Mouse (Mus musculus): ENCODE results near the gene Pnpla1.
"Not testable (repeated sequence)": the region's sequence is repeated elsewhere in the genome, so short reads cannot be mapped to it uniquely, and the experiment has no call there.

Gene Pnpla1

DNA sequence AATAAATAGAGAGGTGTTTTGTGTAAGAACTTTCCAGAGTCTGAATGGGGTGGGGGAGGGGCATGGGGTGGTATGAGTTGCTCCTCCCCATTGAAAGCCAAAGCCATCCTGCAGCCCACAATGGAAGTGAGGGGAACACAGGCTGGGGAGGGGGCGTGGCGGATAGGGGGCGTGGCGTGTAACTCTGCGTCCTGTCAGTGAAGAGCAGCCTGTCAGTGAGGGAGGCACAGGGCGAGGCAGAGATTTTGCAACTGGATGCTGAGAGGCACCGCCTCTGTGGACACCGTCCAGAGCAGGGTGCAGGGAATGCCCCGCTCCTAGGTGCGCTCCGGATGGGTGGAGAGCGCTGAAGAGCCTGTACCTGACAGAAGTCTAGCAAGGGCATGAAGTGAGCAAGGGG is at the start of gene Pnpla1:
Gene Pnpla1, plus strand, starts transcription at position 207 of the 400 bp plus-strand sequence.
- in situ Hi-C loops (cut with MboI) = no loop called here

DNA sequence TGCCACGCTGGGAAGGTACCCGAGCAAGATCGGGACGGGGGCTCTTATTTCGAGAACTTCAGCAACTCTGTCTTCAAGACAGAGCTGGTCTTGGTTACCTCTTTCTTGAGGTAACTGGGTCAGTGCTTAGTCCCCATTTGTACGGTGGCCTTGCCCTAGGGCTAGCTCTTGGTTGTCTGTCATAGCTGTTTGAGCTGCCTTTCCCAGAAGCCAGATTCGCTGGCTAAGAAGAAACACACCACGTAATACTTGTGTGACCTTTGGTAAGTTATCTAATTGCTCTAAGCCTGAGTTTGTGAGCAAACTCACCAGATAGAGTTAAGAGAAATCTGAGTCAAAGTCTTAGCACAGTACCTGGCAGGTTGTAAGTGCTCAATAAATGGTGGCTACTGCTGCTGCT is 49.5 kb upstream of the Pnpla1 start:
- in situ Hi-C loops (cut with MboI) = no loop called here

DNA sequence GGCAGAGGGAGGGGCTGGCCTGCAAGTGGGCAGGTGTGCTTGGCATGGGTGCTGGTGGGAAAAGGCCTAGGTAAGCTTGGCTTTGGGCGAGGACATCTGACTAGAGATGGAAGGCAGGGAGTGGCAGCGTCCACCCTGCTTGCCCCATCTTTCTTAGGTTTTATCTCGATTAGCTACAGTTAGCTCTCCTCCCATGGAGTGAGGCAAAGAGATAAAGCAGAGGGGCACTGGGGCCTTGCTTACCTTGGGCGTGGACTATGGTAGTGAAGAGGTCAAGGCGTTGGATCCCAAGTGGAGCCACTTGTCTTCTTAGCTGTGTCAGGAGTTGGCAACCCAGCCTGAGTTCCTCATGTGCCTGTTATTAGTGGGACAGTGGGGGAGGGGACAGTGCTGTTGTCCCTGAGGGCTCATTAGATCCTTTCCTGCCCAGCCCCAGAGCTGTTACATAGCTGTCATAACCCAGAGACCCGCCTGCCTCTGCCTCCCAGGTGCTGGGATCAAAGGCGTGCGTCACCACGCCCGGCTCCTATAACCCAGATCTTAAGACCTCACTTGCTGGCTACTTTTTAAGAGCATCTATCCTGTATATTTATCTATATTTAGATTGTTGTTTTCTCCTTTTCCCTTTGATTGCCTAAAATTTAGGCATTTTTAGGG is 48.9 kb upstream of the Pnpla1 start:
- in situ Hi-C loops (cut with MboI) = no loop called here

- in situ Hi-C loops (cut with MboI) = no loop called here
Observed at GRCm38 (mm10) chr17:28812345-28812744, 45.9 kb upstream of the Pnpla1 start.

DNA sequence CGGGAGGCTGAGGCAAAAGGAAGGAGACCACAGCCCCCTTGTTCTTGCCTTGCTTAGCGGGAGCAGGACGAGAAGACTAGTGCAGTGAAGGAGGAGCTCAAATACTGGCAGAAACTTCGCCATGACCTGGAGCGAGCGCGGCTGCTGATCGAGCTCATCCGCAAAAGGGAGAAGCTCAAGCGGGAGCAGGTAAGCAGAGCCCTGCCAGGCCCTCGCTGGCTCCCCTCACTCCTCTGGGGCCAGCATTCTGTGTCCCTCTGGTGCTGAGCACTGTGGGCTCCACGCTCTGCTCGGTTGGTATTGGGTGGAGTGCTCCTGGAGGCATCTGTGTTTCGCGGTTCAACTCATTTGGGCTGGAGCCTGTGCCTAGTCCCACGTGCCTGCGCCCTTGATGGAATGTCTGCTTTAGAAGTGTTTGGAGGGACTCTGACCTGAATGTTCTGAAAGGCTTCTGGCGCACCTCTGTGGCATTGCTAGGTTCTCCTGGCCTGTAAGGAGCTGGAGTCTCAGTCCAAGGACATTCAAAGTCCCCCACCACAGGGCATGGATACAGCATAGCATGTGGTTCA is 43.6 kb upstream of the Pnpla1 start:
- in situ Hi-C loops (cut with MboI) = no loop called here

GRCm38 (mm10) chr17:28815384-28816004 is 42.7 kb upstream of the Pnpla1 start:
- in situ Hi-C loops (cut with MboI) = no loop called here

DNA sequence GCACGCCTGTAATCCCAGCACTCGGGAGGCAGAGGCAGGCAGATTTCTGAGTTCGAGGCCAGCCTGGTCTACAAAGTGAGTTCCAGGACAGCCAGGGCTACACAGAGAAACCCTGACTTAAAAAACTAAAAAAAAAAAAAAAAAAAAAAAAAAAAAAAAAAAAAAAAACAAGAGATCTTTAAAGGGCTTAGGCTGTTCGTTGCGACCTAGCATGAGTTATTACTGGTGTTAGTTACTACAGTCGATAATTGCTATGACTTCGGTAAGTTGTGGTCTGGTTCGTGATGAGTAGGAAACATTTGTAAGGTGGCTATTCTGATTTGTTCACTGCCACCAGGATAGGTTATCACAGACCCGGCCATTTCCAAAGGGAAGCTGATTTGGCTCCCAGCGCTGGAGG is 41.9 kb upstream of the Pnpla1 start:
- in situ Hi-C loops (cut with MboI) = not testable (repeated sequence)

DNA sequence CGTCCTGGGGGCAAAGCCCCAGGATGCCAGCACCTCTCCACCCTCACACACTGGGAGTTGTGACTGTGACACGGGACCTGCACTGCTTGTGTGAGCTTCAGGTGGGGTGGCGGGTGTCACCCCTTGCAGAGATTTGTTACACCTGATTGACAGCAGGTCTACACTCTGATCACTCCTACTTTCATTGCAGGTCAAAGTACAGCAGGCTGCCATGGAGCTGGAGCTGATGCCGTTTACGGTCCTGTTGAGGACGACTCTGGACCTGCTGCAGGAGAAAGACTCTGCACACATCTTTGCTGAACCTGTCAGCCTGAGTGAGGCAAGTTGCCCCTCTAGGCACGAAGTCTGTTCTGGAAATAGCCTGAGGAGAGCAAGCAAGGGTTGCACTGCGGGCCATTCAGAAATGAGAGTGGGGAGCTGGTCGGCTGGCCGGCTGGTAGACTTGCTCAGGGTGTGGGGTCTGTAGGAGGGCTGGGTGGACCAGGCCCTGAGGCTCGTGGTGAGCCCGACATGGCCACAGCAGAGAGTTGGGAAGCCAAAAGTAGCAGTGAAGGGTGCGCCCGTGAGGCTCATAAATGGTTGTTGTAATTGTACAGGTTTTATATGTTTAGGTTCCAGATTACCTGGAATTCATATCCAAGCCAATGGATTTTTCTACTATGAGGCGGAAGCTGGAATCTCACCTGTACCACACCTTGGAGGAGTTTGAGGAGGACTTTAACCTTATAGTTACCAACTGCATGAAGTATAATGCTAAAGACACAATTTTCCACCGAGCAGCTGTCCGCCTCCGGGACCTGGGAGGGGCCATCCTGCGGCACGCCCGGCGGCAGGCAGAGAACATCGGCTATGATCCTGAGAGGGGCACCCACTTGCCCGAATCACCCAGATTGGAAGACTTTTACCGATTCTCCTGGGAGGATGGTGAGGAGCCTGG is 41.1 kb upstream of the Pnpla1 start:
- in situ Hi-C loops (cut with MboI) = no loop called here

DNA sequence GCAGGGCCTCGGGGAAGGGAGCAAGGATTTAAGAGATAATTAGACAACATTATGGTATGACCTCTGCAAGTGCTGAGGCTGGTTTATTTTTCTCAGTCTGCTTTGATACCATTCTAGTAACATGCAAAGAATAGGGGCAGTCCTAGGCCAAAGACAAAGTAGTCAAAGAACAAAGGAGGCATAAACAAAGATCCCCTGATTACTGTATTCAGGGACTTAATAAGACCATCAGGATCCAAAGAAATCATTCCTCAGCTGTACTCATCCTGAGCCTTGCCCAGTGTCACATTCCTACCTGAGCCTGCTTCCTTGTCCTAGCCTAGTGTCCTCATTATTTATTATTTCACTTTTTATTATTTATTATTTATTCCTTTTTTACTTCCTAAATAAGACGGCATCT is 38.0 kb upstream of the Pnpla1 start:
- in situ Hi-C loops (cut with MboI) = no loop called here

- in situ Hi-C loops (cut with MboI) = no loop called here
Observed at GRCm38 (mm10) chr17:28823004-28823745, 35.0 kb upstream of the Pnpla1 start.

DNA sequence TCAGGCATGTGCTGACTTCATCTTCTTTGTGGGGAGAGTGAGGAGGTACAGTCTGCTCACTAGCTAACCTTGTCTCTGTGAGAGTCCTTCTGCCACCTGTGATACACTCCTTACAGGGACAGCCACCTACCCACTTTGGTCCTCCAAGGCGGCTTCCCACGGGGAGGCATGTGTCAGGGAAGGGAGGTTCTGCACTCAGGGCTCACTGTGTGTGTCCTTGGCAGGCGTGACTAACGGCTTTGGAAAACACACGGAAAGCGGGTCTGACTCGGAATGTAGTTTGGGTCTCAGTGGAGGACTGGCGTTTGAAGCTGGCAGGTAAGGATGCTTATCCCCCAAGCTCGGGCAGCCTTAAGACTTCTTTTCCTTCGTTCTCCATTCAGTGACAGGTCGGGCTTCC is 34.5 kb upstream of the Pnpla1 start:
- in situ Hi-C loops (cut with MboI) = no loop called here

- in situ Hi-C loops (cut with MboI) = no loop called here
Observed at GRCm38 (mm10) chr17:28824896-28825295, 33.3 kb upstream of the Pnpla1 start.

DNA sequence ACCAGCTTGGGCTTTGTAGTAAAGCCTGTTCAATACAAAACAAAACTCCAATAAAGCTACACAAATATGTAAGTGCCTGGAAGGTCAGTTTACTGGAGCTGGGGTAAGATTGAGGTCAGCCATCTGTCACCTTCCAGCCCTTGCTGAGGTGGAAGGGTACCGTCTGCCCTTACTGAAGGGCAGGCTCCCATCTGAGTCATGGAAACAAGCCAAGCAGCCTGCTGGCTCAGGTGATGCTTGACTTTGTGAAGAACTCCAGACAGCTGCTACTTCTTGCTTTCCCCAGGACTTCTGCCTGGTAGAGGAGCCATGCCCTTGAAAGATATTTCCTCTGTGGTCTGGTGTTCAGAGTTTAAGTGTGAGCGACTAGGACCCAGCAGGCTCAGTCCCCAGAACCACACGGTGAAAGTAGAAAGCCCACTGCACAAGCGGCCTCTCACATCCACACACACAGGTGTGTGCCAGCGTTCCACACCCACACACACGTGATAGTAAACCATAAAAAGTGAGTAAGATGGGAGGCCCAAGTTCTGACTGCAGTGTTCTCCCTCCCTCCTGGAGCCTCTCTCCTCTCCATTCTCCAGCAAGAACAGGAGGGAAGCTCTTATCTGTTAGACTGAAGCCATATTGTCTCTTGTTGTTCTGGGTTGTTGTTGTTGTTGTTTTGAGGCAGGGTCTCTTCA is 32.7 kb upstream of the Pnpla1 start:
- in situ Hi-C loops (cut with MboI) = no loop called here

- in situ Hi-C loops (cut with MboI) = no loop called here
Observed at GRCm38 (mm10) chr17:28827665-28828231, 30.5 kb upstream of the Pnpla1 start.

- in situ Hi-C loops (cut with MboI) = no loop called here
Observed at GRCm38 (mm10) chr17:28829120-28829519, 29.1 kb upstream of the Pnpla1 start.

DNA sequence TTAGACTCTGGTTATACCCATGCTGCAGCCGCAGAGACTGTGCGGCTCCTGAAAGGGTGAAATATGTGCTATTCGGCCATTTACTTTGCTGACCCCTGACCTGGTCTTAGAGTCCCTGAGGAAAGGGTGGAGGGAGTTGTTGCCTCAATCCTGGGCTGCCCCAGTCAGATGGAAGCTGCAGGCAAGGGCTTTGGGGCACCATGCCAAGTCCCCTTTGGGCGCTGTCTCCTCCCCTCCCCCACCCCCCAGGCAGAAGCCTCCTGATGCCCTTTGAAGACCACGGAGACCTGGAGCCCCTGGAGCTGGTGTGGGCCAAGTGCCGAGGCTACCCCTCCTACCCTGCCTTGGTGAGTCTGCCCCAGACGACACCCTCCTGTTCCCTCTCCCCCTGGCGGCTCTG is 27.1 kb upstream of the Pnpla1 start:
- in situ Hi-C loops (cut with MboI) = no loop called here

GRCm38 (mm10) chr17:28832040-28832439 is 26.2 kb upstream of the Pnpla1 start:
- in situ Hi-C loops (cut with MboI) = no loop called here

DNA sequence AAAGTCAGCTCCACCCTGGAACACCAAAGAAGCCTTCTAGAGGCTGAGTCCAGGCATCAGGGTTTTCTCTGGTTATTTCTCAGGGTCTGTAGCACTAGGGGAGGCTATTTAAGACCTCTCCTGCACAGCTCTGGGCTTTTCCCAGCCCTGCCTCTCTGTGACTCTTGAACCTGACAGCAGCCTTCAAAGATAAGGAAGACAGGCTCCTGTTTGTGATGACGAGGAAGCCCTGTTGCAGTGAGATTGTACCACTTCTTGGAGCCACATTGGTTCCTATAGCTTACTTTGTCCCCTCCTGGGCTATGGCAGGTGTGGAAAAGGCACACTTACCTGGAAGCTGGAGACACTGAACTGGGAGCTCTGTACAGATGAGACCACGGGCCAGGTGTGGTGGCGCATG is 25.3 kb upstream of the Pnpla1 start:
- in situ Hi-C loops (cut with MboI) = no loop called here

GRCm38 (mm10) chr17:28834676-28835075 is 23.5 kb upstream of the Pnpla1 start:
- in situ Hi-C loops (cut with MboI) = no loop called here

GRCm38 (mm10) chr17:28837840-28838239 is 20.4 kb upstream of the Pnpla1 start:
- in situ Hi-C loops (cut with MboI) = no loop called here

DNA sequence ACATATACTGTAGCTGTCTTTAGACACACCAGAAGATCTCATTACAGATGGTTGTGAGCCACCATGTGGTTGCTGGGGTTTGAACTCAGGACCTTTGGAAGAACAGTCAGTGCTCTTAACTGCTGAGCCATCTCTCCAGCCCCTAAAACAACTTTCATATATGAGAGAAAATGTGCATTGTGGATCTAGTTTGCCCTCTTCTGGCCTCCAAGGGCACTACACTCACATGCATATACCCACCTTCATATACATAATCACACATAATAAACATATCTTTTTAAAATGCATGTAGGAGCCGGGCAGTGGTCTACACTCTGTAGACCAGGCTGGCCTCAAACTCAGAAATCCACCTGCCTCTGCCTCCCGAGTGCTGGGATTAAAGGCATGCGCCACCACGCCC is 16.3 kb upstream of the Pnpla1 start:
- in situ Hi-C loops (cut with MboI) = not testable (repeated sequence)
